Mouse (Mus musculus) neural tube, embryonic 15.5 days (tissue): ENCODE measurements around the gene Cltb. TPM values are rescaled to one million over a fixed set of nuclear protein-coding genes. Genes with fewer than 3 reads are reported as not detected.
A peak's percentile ranks its signal among the peaks of the same experiment; 100 is the strongest.

Source experiments
- ATAC-seq: fragments of 200-750 bp; cut with Nextera tagmentation; 2 replicates; pipeline ENCODE4 v1.8.0; 2017; ENCODE audit warnings: mild to moderate bottlenecking, moderate TSS enrichment, moderate library complexity; ENCODE audit not compliant: low FRiP score
- H3K27ac ChIP-seq: fragments of 300-500 bp; sonication (generic); replicated peaks from 2 replicates; pipeline ENCODE4 v1.5.1; 2015; ENCODE audit warnings: mild to moderate bottlenecking, inconsistent platforms
- H3K27me3 ChIP-seq: fragments of 300-500 bp; sonication (generic); replicated peaks from 2 replicates; pipeline ENCODE4 v1.6.1; 2015; ENCODE audit warnings: inconsistent platforms
- H3K36me3 ChIP-seq: fragments of 300-500 bp; sonication (generic); 2 replicates; pipeline ENCODE4 v1.6.1; 2015; ENCODE audit warnings: inconsistent platforms
- H3K4me1 ChIP-seq: fragments of 300-500 bp; sonication (generic); 2 replicates; pipeline ENCODE4 v1.6.1; 2015; ENCODE audit warnings: inconsistent platforms
- H3K4me2 ChIP-seq: fragments of 300-500 bp; sonication (generic); 2 replicates; pipeline ENCODE4 v1.6.1; 2015; ENCODE audit warnings: inconsistent platforms, mild to moderate bottlenecking, moderate library complexity
- H3K4me3 ChIP-seq: fragments of 300-500 bp; sonication (generic); replicated peaks from 2 replicates; pipeline ENCODE4 v1.5.1; 2015; ENCODE audit warnings: mild to moderate bottlenecking, inconsistent platforms
- H3K9ac ChIP-seq: fragments of 300-500 bp; sonication (generic); replicated peaks from 2 replicates; pipeline ENCODE4 v1.6.1; 2015; ENCODE audit warnings: mild to moderate bottlenecking, inconsistent platforms
- H3K9me3 ChIP-seq: fragments of 300-500 bp; sonication (generic); replicated peaks from 2 replicates; pipeline ENCODE4 v1.6.1; 2016; ENCODE audit warnings: inconsistent platforms
- WGBS: fragments of 180-500 bp; shearing (Covaris S2); methylation state at CpG from one replicate; pipeline ENCODE4 v1.1.7; 2015; ENCODE audit warnings: mixed read lengths; 5-methylcytosine and 5-hydroxymethylcytosine counted together
- polyA plus RNA-seq: library from polyadenylated mRNA; unstranded; fragments of >200 nt; fragmentation: Nextera tagmentation; extraction: Ambion mirVana; gene quantifications from 2 replicates; pipeline ENCODE4 v1.2.1, GENCODE M21; 2015

The Cltb gene
- polyA plus RNA-seq, 1 experiment from 2014 or later = 259 TPM

- Histone ChIP-seq H3K27me3 (no peaks in the 10 kb centered on the region), H3K4me1 (peaks cover 33% of the 10 kb centered on the region), H3K9me3 (no peaks in the 10 kb centered on the region), H3K27ac (peak overlapping the region; percentile 88), H3K4me2 (peak overlapping the region; percentile 85), H3K9ac (peak overlapping the region; percentile 88), H3K4me3 (peak overlapping the region; percentile 81), H3K36me3 (peaks cover 13% of the 10 kb centered on the region)
- peak; percentile 65 for ATAC-seq
- 5% methylated on average over 13 of the region's 13 CpGs for WGBS
Observed at GRCm38 (mm10) chr13:54610613-54610971, 552 bp downstream of the Cltb start.

DNA sequence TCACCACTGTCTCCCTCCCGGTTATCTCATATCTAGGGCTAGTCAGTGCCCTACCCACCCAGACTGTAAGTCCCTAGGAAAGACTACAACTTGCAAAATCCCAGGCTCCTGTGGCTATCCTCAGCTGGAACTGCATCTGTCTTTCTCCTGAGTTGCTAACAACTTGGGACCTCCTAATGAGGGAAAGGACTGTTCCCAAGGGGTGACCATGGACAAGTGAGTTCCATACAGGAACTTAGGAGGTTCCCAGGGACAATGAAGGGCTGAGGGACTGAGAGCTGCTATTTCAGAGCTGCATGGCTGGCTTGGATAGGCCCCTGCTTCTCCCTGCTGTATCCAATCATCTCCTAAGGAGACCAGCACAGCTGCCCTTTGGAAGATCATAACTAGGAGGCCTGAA, 1.8 kb downstream of the Cltb start:
- WGBS = 26% methylated on average over 1 of the region's 1 CpGs
- H3K9ac ChIP-seq = peak overlapping the region; percentile 32

DNA sequence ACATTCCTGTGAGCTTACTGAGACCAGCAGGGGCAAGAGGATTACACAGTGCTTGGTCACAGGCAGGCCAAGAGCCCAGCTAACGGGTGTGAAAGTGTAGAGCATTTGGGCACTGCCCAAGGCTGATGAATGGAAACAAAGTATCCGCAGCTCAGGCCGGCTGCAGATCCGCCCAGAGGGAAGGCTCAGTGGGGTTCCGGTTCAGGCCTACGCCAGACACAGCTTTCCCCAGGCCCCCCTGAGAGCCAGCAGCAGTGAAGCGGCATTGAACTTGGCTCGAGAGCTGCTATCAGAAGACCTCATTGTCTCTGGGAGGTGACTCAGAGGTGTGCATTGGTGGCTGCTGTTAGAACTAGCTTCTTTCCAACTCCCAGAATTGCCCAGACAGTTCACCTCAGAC, 2.5 kb downstream of the Cltb start:
- peak overlapping the region; percentile 85 for H3K4me2 ChIP-seq
- WGBS = 6% methylated on average over 8 of the region's 8 CpGs
- H3K27ac ChIP-seq = peak overlapping the region; percentile 37; the same call in 1 of the 2 replicates
- ATAC-seq = no peak
- H3K4me3 ChIP-seq = peak overlapping the region; percentile 81
- H3K9me3 ChIP-seq = no peaks in the 10 kb centered on the region
- H3K27me3 ChIP-seq = no peaks in the 10 kb centered on the region
- peak overlapping the region; percentile 32 for H3K9ac ChIP-seq
- peaks cover 39% of the 10 kb centered on the region for H3K4me1 ChIP-seq
- H3K36me3 ChIP-seq = peaks cover 27% of the 10 kb centered on the region

More for the DNA sequence above, 1.8 kb downstream of the Cltb start:
- H3K4me1 ChIP-seq = peaks cover 33% of the 10 kb centered on the region
- peak overlapping the region; percentile 81 for H3K4me3 ChIP-seq
- peak overlapping the region; percentile 37; the same call in 1 of the 2 replicates for H3K27ac ChIP-seq
- H3K36me3 ChIP-seq = peaks cover 24% of the 10 kb centered on the region
- peak overlapping the region; percentile 85 for H3K4me2 ChIP-seq
- no peak for ATAC-seq
- no peaks in the 10 kb centered on the region for H3K9me3 ChIP-seq
- H3K27me3 ChIP-seq = no peaks in the 10 kb centered on the region

DNA sequence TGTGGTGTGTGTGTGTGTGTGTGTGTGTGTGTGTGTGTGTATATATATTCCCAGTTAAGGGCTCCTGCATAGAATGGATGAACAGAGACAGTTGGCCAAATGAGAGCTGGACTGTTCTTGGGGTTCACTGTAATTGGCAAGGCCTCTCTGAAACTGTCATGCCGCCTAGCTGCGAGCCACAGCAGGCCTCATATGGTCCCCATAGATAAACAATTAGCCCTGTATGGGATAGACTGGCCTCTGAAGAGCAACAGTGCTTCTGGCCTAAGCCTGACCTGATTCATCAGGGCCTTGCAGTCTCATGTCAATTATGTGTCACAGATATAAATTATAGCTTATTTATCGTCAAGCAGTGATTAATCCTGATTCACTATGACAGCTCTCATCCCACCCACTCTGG, 3.1 kb downstream of the Cltb start:
- H3K4me3 ChIP-seq = no peak overlapping the region
- H3K9ac ChIP-seq = no peak overlapping the region
- 68% methylated on average over 3 of the region's 3 CpGs for WGBS

DNA sequence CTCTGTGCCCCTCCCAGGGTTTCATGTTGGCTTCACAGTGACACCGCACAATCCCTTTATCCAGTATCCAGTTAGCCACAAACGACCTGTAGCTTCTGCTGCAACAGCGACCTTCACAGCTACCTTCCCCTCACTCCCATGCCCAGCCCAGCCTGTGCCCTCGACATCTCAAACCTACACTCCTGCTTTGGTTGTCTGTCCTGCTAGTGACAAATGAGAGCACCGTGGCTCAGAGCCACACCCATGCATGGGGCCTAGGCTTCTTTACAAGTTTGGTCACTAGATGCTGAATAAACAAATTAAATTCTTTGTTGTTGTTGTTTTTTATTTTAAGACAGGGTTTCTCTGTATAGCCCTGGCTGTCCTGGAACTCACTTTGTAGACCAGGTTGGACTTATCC, 3.9 kb downstream of the Cltb start:
- H3K4me1 ChIP-seq = peaks cover 46% of the 10 kb centered on the region
- H3K4me3 ChIP-seq = no peak overlapping the region
- no peaks in the 10 kb centered on the region for H3K27me3 ChIP-seq
- H3K27ac ChIP-seq = no peak overlapping the region
- no peak overlapping the region for H3K4me2 ChIP-seq
- H3K36me3 ChIP-seq = peaks cover 29% of the 10 kb centered on the region
- H3K9me3 ChIP-seq = no peaks in the 10 kb centered on the region
- ATAC-seq = no peak
- WGBS = 75% methylated on average over 5 of the region's 5 CpGs
- H3K9ac ChIP-seq = no peak overlapping the region

More for the DNA sequence above, 3.1 kb downstream of the Cltb start:
- H3K36me3 ChIP-seq = peaks cover 27% of the 10 kb centered on the region
- peaks cover 43% of the 10 kb centered on the region for H3K4me1 ChIP-seq
- no peak overlapping the region for H3K27ac ChIP-seq
- H3K27me3 ChIP-seq = no peaks in the 10 kb centered on the region
- no peaks in the 10 kb centered on the region for H3K9me3 ChIP-seq
- no peak for ATAC-seq
- H3K4me2 ChIP-seq = peak overlapping the region; percentile 85

DNA sequence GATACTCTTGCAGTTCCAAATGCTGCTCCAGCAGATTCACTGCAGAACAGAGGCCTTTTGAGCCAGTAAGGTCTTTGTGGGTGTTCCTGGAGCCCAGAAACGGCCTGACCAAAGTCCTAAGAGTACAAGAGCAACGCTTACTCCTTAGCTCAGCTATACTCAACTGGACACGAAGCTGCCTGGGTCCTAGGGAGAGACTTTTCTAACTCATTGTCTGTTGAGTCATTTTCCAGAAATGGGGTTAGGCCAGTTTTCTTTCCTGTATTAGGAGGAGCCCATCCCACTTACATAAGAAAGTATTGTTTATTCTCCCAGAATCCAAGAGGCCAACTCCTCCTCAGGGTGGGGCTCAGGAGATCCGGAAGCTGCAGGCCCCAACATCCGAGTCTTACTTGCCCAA, 5.7 kb downstream of the Cltb start:
- H3K9ac ChIP-seq = no peak overlapping the region
- no peaks in the 10 kb centered on the region for H3K9me3 ChIP-seq
- no peak overlapping the region for H3K4me2 ChIP-seq
- peaks cover 42% of the 10 kb centered on the region for H3K4me1 ChIP-seq
- no peak overlapping the region for H3K4me3 ChIP-seq
- WGBS = 79% methylated on average over 5 of the region's 5 CpGs
- no peaks in the 10 kb centered on the region for H3K27me3 ChIP-seq
- no peak for ATAC-seq
- H3K27ac ChIP-seq = no peak overlapping the region
- peaks cover 37% of the 10 kb centered on the region for H3K36me3 ChIP-seq

DNA sequence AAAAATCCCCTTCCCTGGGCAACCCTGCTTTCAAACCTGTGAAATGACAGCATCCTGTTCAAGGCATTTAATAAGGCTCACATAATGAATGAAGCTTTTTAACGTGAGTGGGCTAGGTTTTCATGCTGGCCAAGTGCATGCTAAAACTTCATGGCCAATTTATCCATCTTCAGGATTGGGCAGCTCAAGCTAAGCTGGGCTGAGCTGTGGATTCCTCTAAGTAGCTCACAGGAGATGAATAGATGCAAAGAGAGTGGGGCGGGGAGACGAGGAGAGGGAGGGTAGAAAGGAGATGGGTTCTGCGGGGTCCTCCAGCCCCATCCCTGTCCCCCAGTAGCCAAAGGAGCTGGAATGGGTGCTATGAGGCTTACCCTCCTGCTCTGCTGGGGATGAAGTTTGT, 6.9 kb downstream of the Cltb start:
- Histone ChIP-seq H3K27me3 (no peaks in the 10 kb centered on the region), H3K27ac (no peak overlapping the region), H3K36me3 (peaks cover 48% of the 10 kb centered on the region), H3K9me3 (no peaks in the 10 kb centered on the region), H3K9ac (no peak overlapping the region), H3K4me2 (no peak overlapping the region), H3K4me3 (no peak overlapping the region), H3K4me1 (peaks cover 30% of the 10 kb centered on the region)
- 61% methylated on average over 4 of the region's 4 CpGs for WGBS
- ATAC-seq = no peak

DNA sequence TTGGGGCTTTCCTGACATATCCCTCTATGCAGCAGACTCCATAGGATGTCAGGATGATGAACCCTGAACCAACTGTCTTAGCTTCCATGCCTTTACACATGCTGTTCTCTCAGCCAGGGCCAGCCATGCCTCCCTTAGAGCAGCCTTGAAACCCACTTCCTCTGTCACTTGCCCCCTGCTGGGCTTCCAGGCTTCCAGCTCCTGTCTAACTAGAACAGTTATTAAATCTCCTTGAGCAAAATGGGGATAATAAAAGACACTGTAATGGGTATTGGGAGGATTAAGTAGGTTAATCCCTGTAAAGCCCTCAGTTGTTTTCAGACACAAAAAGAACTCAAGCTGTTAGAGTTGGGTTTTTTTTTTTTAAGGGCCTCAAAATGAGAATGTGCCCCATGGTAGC, 7.6 kb downstream of the Cltb start:
- Histone ChIP-seq H3K9me3 (no peaks in the 10 kb centered on the region), H3K4me3 (no peak overlapping the region), H3K27me3 (no peaks in the 10 kb centered on the region), H3K4me1 (peaks cover 23% of the 10 kb centered on the region), H3K36me3 (peaks cover 55% of the 10 kb centered on the region), H3K4me2 (no peak overlapping the region), H3K9ac (no peak overlapping the region), H3K27ac (no peak overlapping the region)
- ATAC-seq = no peak

DNA sequence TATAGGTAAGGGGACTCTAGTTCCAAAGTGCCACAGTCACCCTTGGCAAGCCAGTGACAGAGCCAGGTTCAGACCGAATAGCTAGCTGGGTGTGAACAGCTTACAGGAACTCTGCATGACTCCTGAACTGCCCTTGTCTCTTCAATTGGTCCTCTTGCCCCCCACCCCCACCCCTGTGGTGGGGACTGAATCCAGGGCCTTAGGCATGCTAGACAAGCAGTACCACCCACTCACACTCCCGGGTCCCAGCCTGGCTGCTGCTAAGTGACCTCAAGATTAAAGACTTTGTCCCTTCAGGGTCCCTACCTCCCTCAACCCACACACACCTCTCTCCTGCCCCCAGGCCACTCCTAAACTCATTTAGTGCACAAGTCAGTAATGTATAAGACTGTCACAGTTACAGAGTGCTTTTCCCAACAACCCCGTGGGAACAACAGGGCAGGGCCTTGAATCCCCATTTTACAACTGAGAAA, 8.5 kb downstream of the Cltb start:
- H3K36me3 ChIP-seq = peaks cover 63% of the 10 kb centered on the region
- no peak overlapping the region for H3K4me2 ChIP-seq
- no peak overlapping the region for H3K4me3 ChIP-seq
- 17% methylated on average over 3 of the region's 3 CpGs for WGBS
- no peaks in the 10 kb centered on the region for H3K27me3 ChIP-seq
- no peak overlapping the region for H3K27ac ChIP-seq
- H3K4me1 ChIP-seq = peaks cover 17% of the 10 kb centered on the region
- no peak overlapping the region for H3K9ac ChIP-seq
- no peak for ATAC-seq
- H3K9me3 ChIP-seq = no peaks in the 10 kb centered on the region

- Histone ChIP-seq H3K4me1 (peaks cover 15% of the 10 kb centered on the region), H3K36me3 (peaks cover 67% of the 10 kb centered on the region), H3K4me3 (no peak overlapping the region), H3K9me3 (no peaks in the 10 kb centered on the region), H3K27ac (no peak overlapping the region), H3K4me2 (no peak overlapping the region), H3K9ac (no peak overlapping the region), H3K27me3 (no peaks in the 10 kb centered on the region)
- WGBS = 94% methylated on average over 12 of the region's 12 CpGs
- no peak for ATAC-seq
Observed at GRCm38 (mm10) chr13:54598622-54599143, 12.5 kb downstream of the Cltb start.

DNA sequence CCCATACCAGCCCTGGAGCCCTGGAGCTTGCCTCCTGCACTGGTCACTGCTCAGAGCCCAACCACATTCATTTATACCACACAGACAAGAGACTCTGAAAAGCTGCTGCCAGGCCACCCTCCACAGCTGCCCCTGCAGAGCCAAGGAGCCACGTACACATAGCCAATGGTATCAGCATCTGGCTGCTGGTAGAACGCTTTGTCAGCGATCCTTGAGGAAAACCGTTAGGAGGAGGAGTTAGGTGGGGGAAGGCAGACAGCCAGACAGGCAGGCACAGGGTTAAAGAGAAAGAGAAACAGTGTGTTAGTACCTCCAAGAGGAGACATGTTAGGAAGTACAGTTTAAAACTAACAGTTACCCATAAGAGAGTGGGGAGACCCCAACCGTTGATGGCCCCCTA, 14.3 kb downstream of the Cltb start:
- Histone ChIP-seq H3K27me3 (no peaks in the 10 kb centered on the region), H3K4me3 (no peak overlapping the region), H3K4me2 (no peak overlapping the region), H3K9me3 (no peaks in the 10 kb centered on the region), H3K27ac (no peak overlapping the region; the same call in 1 of the 2 replicates), H3K36me3 (peaks cover 67% of the 10 kb centered on the region), H3K4me1 (peaks cover 22% of the 10 kb centered on the region), H3K9ac (no peak overlapping the region)
- 70% methylated on average over 5 of the region's 5 CpGs for WGBS
- no peak for ATAC-seq

GRCm38 (mm10) chr13:54596107-54596690, 14.9 kb downstream of the Cltb start:
- H3K4me2 ChIP-seq = no peak overlapping the region
- H3K27me3 ChIP-seq = no peaks in the 10 kb centered on the region
- no peak overlapping the region for H3K4me3 ChIP-seq
- H3K9me3 ChIP-seq = no peaks in the 10 kb centered on the region
- H3K9ac ChIP-seq = no peak overlapping the region
- peaks cover 29% of the 10 kb centered on the region for H3K4me1 ChIP-seq
- H3K27ac ChIP-seq = no peak overlapping the region
- ATAC-seq = no peak
- WGBS = 84% methylated on average over 8 of the region's 8 CpGs
- H3K36me3 ChIP-seq = peaks cover 67% of the 10 kb centered on the region
